Mouse (Mus musculus) fibroblast of lung, adult 2 months (primary cell): ENCODE measurements around the gene Utp20.

Experiments
- DNase-seq: peaks from one replicate; pipeline ENCODE4 v3.0.0-alpha.2; 2011; ENCODE audit warnings: low read depth

Utp20 gene

GRCm38 (mm10) chr10:88716986-88717755 lies 109.4 kb downstream of the Utp20 start:
- DNase-seq = no peak

DNA sequence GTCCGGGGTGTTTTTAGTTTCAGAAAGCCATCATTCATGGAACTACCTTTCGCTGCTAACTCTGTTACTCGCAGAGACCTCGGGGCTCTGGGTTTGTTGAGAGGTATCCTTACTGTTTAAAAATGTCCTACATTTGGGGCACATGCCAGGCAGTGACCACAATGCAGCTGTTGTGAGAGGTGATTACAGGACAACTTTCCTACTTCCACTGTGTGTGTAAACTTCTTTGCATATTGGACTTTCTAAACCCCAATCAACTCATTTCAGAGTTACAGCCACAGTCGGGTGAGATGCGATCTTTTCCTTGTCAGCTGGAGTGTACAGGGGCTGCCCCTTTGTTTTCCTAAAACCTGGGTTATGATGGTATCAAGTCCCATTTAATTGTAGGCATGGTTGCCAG lies 111.0 kb downstream of the Utp20 start:
- no peak for DNase-seq

- DNase-seq = no peak
Measured at GRCm38 (mm10) chr10:88714744-88715143, 111.9 kb downstream of the Utp20 start.

GRCm38 (mm10) chr10:88712359-88712758 lies 114.2 kb downstream of the Utp20 start:
- no peak for DNase-seq

DNA sequence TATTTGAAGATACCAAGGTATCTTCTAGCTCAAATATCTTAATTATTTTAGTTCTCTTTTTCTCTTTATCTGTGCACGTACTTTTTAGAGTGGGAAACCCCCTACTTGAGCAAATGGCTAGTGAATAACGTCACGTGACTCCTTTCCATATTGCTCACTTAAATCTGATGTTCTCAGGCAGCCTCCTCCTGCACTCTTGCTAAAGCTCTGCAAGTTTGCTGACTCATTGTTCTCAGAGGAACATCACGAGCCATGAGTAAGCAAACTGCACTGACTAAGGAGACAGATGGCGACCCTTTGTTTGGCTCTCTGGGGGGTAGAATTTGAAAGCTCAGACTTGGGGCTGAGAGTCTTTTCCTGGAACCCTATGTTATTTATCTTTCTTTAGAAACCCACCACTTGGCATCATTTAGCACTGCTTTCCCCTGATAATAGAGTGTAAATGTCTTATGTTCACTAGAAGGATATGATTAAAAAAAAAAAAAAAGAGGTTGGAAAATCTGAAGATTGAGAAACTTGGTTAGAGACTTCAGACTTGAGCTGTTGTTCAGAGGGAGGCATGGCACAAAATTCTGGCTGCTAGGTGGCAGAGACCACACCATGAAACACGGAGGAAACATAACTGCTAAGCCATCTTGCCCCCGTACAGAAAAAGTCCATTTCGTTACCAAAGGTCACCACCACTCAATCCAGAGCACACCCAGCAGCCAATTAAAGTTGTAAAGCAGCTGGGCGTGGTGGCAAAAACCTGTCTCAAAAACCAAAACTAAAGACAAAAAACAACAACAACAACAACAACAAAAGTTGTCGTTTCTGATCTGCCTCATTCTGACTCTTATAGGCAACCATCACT lies 117.7 kb downstream of the Utp20 start:
- no peak for DNase-seq

GRCm38 (mm10) chr10:88700938-88701337 lies 125.7 kb downstream of the Utp20 start:
- DNase-seq = no peak
